Mouse (Mus musculus) ES-Bruce4 (cell line): Measurements from ENCODE around the gene Gm9857. TPM values are rescaled to one million over a fixed set of nuclear protein-coding genes. Genes with fewer than 3 reads are reported as not detected.

ENCODE experiments used
- H3K27ac ChIP-seq: 2 replicates; pipeline ENCODE4 v1.5.1; 2012; ENCODE audit warnings: low read length, inconsistent platforms; ENCODE audit not compliant: insufficient read depth
- H3K27me3 ChIP-seq: 2 replicates; pipeline ENCODE4 v1.6.1; 2012; ENCODE audit warnings: mild to moderate bottlenecking, low read length, inconsistent platforms; ENCODE audit not compliant: control insufficient read depth, poor library complexity, insufficient read depth, severe bottlenecking
- H3K36me3 ChIP-seq: 2 replicates; pipeline ENCODE4 v1.6.1; 2012; ENCODE audit warnings: inconsistent platforms, mild to moderate bottlenecking, low read length, moderate library complexity; ENCODE audit not compliant: control insufficient read depth, poor library complexity, insufficient read depth, severe bottlenecking
- H3K4me1 ChIP-seq: one replicate; pipeline ENCODE4 v1.8.1; 2011; ENCODE audit warnings: low read length; ENCODE audit not compliant: control insufficient read depth, insufficient read depth
- H3K4me3 ChIP-seq: 2 replicates; pipeline ENCODE4 v1.5.1; 2011; ENCODE audit warnings: low read depth, mild to moderate bottlenecking, low read length
- H3K9ac ChIP-seq: 2 replicates; pipeline ENCODE4 v1.6.1; 2012; ENCODE audit warnings: low read depth, mild to moderate bottlenecking, inconsistent platforms; ENCODE audit not compliant: poor library complexity, severe bottlenecking
- H3K9me3 ChIP-seq: replicated peaks from 2 replicates; pipeline ENCODE4 v1.6.1; 2012; ENCODE audit warnings: mild to moderate bottlenecking, low read length, inconsistent platforms; ENCODE audit not compliant: control insufficient read depth, poor library complexity, insufficient read depth, severe bottlenecking
- CTCF ChIP-seq: IDR thresholded peaks from one replicate; pipeline ENCODE4 v1.8.1; 2011; ENCODE audit warnings: low read depth, low read length
- EP300 ChIP-seq: IDR thresholded peaks from 2 replicates; pipeline ENCODE4 v1.6.1; 2011; ENCODE audit warnings: low read depth, low read length; ENCODE audit not compliant: insufficient read depth
- POLR2A ChIP-seq: IDR thresholded peaks from one replicate; pipeline ENCODE4 v1.8.1; 2011; ENCODE audit warnings: low read length; ENCODE audit not compliant: insufficient read depth
- polyA plus RNA-seq: library from polyadenylated mRNA; stranded (reverse); fragments of >200 nt; gene quantifications from 2 replicates; pipeline ENCODE4 v1.2.4, GENCODE M21; 2011; ENCODE audit warnings: low read depth; ENCODE audit not compliant: missing spikeins, insufficient read depth, insufficient read length

The Gm9857 gene
- polyA plus RNA-seq, 1 experiment: not detected

DNA sequence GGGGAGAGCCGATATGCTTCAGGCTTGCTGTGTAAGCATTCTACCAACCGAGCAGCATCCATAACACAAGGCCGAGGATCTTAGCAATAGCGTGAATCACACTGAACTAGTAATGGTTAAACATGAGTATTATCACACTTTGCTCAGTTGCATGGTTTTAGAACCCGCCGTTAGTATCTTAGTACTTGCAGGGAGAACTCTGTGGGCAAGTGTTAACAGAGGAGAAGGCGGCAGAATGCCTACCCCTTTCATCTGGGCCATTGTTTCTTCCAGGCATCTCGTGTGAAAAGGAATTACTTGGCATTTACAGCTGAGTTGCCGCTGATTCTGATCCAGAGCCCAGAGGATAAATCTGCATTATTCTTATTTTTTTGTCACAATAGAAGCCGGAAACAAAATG is 751 bp upstream of the Gm9857 start:
- Histone ChIP-seq H3K9ac (no peak overlapping the region), H3K36me3 (no peaks in the 10 kb centered on the region), H3K27ac (no peak overlapping the region), H3K9me3 (peaks cover 14% of the 10 kb centered on the region), H3K4me3 (no peak overlapping the region), H3K27me3 (peaks cover 11% of the 10 kb centered on the region), H3K4me1 (no peaks in the 10 kb centered on the region)
- TF ChIP-seq POLR2A (no peak), CTCF (no peak), EP300 (no peak)

DNA sequence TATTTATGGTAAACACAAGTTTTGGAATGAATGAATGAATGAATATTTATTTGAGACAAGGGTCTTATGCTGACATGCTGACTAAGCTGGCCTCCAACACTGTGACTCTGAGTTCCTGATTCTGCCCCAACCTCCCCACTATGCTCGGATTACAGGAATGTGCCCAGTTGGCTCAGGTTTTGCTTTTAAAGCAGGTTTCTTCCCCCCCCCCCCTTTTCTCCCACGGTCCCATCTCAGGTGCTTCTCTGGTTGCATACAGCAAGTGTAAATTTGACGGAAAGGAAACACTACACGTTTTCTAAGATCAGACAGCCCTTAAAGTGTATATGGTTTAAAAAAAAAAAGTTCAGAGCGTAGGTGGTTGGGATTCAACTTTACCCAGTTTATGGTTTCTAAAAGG is 672 bp downstream of the Gm9857 start, which contains the start of gene Henmt1:
Gene Henmt1, plus strand, starts transcription at position 301 of the 400 bp plus-strand sequence.
- H3K36me3 ChIP-seq: no peaks in the 10 kb centered on the region
- H3K27ac ChIP-seq: no peak within 1 kb of the TSS
- H3K4me1 ChIP-seq: no peaks in the 10 kb centered on the region
- no peak for TF ChIP-seq EP300
- no peak for TF ChIP-seq CTCF
- no peak for TF ChIP-seq POLR2A
- H3K27me3 ChIP-seq: peaks cover 11% of the 10 kb centered on the region
- H3K9ac ChIP-seq: no peak within 1 kb of the TSS
- peaks cover 14% of the 10 kb centered on the region for H3K9me3 ChIP-seq
- peak within 1 kb of the TSS; percentile 11 for H3K4me3 ChIP-seq

DNA sequence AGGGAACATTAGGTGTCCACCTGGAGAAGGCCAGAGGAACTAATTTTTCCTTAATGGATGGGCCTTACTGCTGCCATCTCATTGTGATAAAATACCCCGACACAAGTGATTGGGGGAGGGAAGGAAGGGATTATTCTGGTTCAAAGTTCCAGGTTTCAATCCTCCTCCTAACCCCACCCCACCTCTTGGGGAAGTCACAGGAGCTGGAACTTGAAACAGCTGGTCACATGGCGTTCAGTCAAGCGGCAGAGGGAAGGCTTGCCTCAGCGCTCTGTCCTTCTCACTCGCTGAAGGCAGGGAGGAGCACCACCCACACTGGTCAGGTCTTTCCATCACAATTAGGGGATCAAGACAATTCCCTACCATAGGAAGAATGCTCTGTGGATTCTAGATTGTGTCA is 1.6 kb downstream of the Gm9857 start:
- H3K27me3 ChIP-seq: peaks cover 11% of the 10 kb centered on the region
- no peaks in the 10 kb centered on the region for H3K36me3 ChIP-seq
- no peak overlapping the region for H3K4me3 ChIP-seq
- no peak overlapping the region for H3K27ac ChIP-seq
- peaks cover 14% of the 10 kb centered on the region for H3K9me3 ChIP-seq
- H3K4me1 ChIP-seq: no peaks in the 10 kb centered on the region
- no peak overlapping the region for H3K9ac ChIP-seq
- TF ChIP-seq EP300 (no peak), CTCF (no peak), POLR2A (no peak)

GRCm38 (mm10) chr3:108933557-108933956 is 6.7 kb downstream of the Gm9857 start:
- H3K9me3 ChIP-seq: peaks cover 9% of the 10 kb centered on the region
- no peaks in the 10 kb centered on the region for H3K4me1 ChIP-seq
- no peaks in the 10 kb centered on the region for H3K36me3 ChIP-seq
- TF ChIP-seq POLR2A (no peak), EP300 (no peak), CTCF (no peak)
- no peak overlapping the region for H3K9ac ChIP-seq
- H3K27ac ChIP-seq: no peak overlapping the region
- H3K4me3 ChIP-seq: no peak overlapping the region
- H3K27me3 ChIP-seq: peaks cover under 1% of the 10 kb centered on the region; the same call in 1 of the 2 replicates

- H3K27ac ChIP-seq: no peak overlapping the region
- peaks cover 6% of the 10 kb centered on the region for H3K9me3 ChIP-seq
Observed at GRCm38 (mm10) chr3:108926308-108926707, 13.9 kb downstream of the Gm9857 start.

DNA sequence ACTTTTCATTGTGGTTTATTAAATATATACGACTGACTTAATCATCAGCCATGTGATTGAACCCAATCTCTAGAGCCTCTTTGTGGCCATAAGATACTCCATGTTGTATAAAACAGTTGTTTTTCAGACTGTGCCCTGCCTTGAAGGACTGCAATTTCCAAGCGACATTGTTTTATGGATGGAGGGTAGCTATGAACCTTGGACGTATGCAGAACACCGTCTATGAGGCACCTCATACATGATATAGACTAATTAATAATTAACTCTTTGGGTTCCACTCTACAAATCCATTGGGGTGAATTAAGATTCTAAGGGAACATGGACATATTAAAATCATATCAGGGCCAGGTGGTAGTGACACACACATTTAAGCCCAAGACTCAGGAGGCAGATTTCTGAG is 14.6 kb downstream of the Gm9857 start:
- no peaks in the 10 kb centered on the region for H3K27me3 ChIP-seq
- H3K36me3 ChIP-seq: no peaks in the 10 kb centered on the region
- peaks cover 4% of the 10 kb centered on the region for H3K9me3 ChIP-seq
- no peak overlapping the region for H3K4me3 ChIP-seq
- no peaks in the 10 kb centered on the region for H3K4me1 ChIP-seq
- no peak overlapping the region for H3K9ac ChIP-seq
- H3K27ac ChIP-seq: no peak overlapping the region
- TF ChIP-seq POLR2A (no peak), EP300 (no peak), CTCF (no peak)

More at GRCm38 (mm10) chr3:108926308-108926707, 13.9 kb downstream of the Gm9857 start:
- no peaks in the 10 kb centered on the region for H3K36me3 ChIP-seq
- H3K4me1 ChIP-seq: no peaks in the 10 kb centered on the region
- no peak overlapping the region for H3K9ac ChIP-seq
- no peak overlapping the region for H3K4me3 ChIP-seq
- TF ChIP-seq CTCF: no peak
- TF ChIP-seq POLR2A: no peak
- no peak for TF ChIP-seq EP300
- H3K27me3 ChIP-seq: no peaks in the 10 kb centered on the region
